8 mouse cellular contexts compared by ENCODE assay signal in genomic region chr6:39872306-39872900, GRCm38 (mm10). TPM values are rescaled to one million over a fixed set of nuclear protein-coding genes. Genes with fewer than 3 reads are reported as not detected.
A peak's percentile ranks its signal among the peaks of the same experiment; 100 is the strongest.
DNase-seq lines count a peak whose midpoint lies in the region; ATAC-seq and TF ChIP-seq lines count a peak whose summit lies in the region.

No protein-coding gene starts in this region.

- ATAC-seq in forebrain, embryonic 16.5 days: peak; percentile 17
- ATAC-seq in intestine, embryonic 16.5 days: peak; percentile 57
- peak; percentile 7 for ATAC-seq in midbrain, embryonic 15.5 days (replicated peaks)
- ATAC-seq in erythroblast, adult 5-6 weeks (replicated peaks; ENCODE audit: low FRiP score, poor library complexity, severe bottlenecking): no peak

- H3K79me2 ChIP-seq in liver, adult 2 months (ENCODE audit: control insufficient read depth, insufficient read depth, low read length): no peaks in the 10 kb centered on the region

- 1% methylated on average over 39 of the region's 39 CpGs for WGBS in liver, adult 2 months
- under 1% methylated on average over 39 of the region's 39 CpGs for WGBS in forebrain, embryonic 16.5 days
- WGBS in intestine, embryonic 16.5 days: under 1% methylated on average over 39 of the region's 39 CpGs
- under 1% methylated on average over 39 of the region's 39 CpGs for WGBS in midbrain, embryonic 15.5 days

- no peak for TF ChIP-seq CTCF in liver, adult 2 months (IDR thresholded peaks at IDR 0.05; ENCODE audit: low read depth, low read length)

- H3K27me3 ChIP-seq in liver, adult 2 months (ENCODE audit: control insufficient read depth, insufficient read depth, low read length): peaks cover 23% of the 10 kb centered on the region
- H3K27me3 ChIP-seq in forebrain, embryonic 16.5 days (replicated peaks; ENCODE audit: control insufficient read depth, insufficient read depth, low read length): no peaks in the 10 kb centered on the region
- H3K27me3 ChIP-seq in intestine, embryonic 16.5 days (replicated peaks; ENCODE audit: control insufficient read depth, insufficient read depth, low read length): peaks cover 46% of the 10 kb centered on the region
- H3K27me3 ChIP-seq in midbrain, embryonic 15.5 days (replicated peaks): no peaks in the 10 kb centered on the region

- H3K9ac ChIP-seq in liver, adult 2 months (ENCODE audit: low read depth, low read length): no peak overlapping the region
- H3K9ac ChIP-seq in forebrain, embryonic 16.5 days (replicated peaks; ENCODE audit: low read depth, low read length): peak overlapping the region; percentile 91
- peak overlapping the region; percentile 60 for H3K9ac ChIP-seq in intestine, embryonic 16.5 days (ENCODE audit: low read depth, low read length)
- peak overlapping the region; percentile 99 for H3K9ac ChIP-seq in midbrain, embryonic 15.5 days

- no peak overlapping the region for H3K27ac ChIP-seq in liver, adult 2 months (replicated peaks; ENCODE audit: insufficient read depth, low read depth, low read length)
- peak overlapping the region; percentile 98 for H3K27ac ChIP-seq in forebrain, embryonic 16.5 days (ENCODE audit: low read length)
- H3K27ac ChIP-seq in intestine, embryonic 16.5 days (ENCODE audit: low read length): no peak overlapping the region
- peak overlapping the region; percentile 99 for H3K27ac ChIP-seq in midbrain, embryonic 15.5 days

- H3K4me3 ChIP-seq in liver, adult 2 months (ENCODE audit: insufficient read depth, low read depth, low read length): peak overlapping the region; percentile 36; the same call in 1 of the 2 replicates
- peak overlapping the region; percentile 79 for H3K4me3 ChIP-seq in forebrain, embryonic 16.5 days (replicated peaks; ENCODE audit: low read length)
- peak overlapping the region; percentile 60 for H3K4me3 ChIP-seq in intestine, embryonic 16.5 days (ENCODE audit: low read length)
- H3K4me3 ChIP-seq in midbrain, embryonic 15.5 days: peak overlapping the region; percentile 94

- H3K4me2 ChIP-seq in forebrain, embryonic 16.5 days (ENCODE audit: low read length): peak overlapping the region; percentile 84
- peak overlapping the region; percentile 97 for H3K4me2 ChIP-seq in intestine, embryonic 16.5 days (ENCODE audit: low read depth, low read length)
- H3K4me2 ChIP-seq in midbrain, embryonic 15.5 days: peak overlapping the region; percentile 65

- no peak for DNase-seq in liver, adult 2 months (ENCODE audit: extremely low read depth, low read depth, low spot score)
- DNase-seq in liver: no peak
- peak; percentile 58 for DNase-seq in brain, adult 2 months (ENCODE audit: low read depth, low spot score)
- DNase-seq in natural killer cell, adult 2 months (ENCODE audit: low spot score in 2 of 2): no peak

- peaks cover 5% of the 10 kb centered on the region for H3K4me1 ChIP-seq in liver, adult 2 months (ENCODE audit: control insufficient read depth, insufficient read depth, low read length)
- peaks cover 22% of the 10 kb centered on the region for H3K4me1 ChIP-seq in forebrain, embryonic 16.5 days (replicated peaks; ENCODE audit: control insufficient read depth, insufficient read depth, low read length)
- peaks cover 12% of the 10 kb centered on the region for H3K4me1 ChIP-seq in intestine, embryonic 16.5 days (ENCODE audit: control insufficient read depth, insufficient read depth, low read length)
- H3K4me1 ChIP-seq in midbrain, embryonic 15.5 days: peaks cover 34% of the 10 kb centered on the region

- no peak for TF ChIP-seq POLR2A in liver, adult 2 months (IDR thresholded peaks at IDR 0.05; ENCODE audit: extremely low read depth, insufficient read depth, low read length)

- no peaks in the 10 kb centered on the region for H3K36me3 ChIP-seq in liver, adult 2 months (ENCODE audit: control insufficient read depth, insufficient read depth, low read length)
- H3K36me3 ChIP-seq in forebrain, embryonic 16.5 days (ENCODE audit: control insufficient read depth, insufficient read depth): no peaks in the 10 kb centered on the region
- no peaks in the 10 kb centered on the region for H3K36me3 ChIP-seq in intestine, embryonic 16.5 days (ENCODE audit: control insufficient read depth, insufficient read depth, low read length)
- H3K36me3 ChIP-seq in midbrain, embryonic 15.5 days (replicated peaks): no peaks in the 10 kb centered on the region

- H3K9me3 ChIP-seq in forebrain, embryonic 16.5 days (ENCODE audit: control insufficient read depth, low read length): no peaks in the 10 kb centered on the region
- no peaks in the 10 kb centered on the region for H3K9me3 ChIP-seq in intestine, embryonic 16.5 days (ENCODE audit: control insufficient read depth, low read length)
- no peaks in the 10 kb centered on the region for H3K9me3 ChIP-seq in midbrain, embryonic 15.5 days

RNA-seq across cellular contexts. Expression of gene Tmem178b, which starts 0.7 kb away (rescaled TPM):
- total RNA-seq in liver, adult 2 months (2014; rRNA removed): 0.09 and 0.13 TPM in 2 replicates
- polyA plus RNA-seq in liver, adult 2 months (2012; rRNA removed): 0.02 TPM in 1 of 2 replicates, not detected in the other
- polyA plus RNA-seq in forebrain, embryonic 16.5 days (2015; fragmentation: Nextera tagmentation; extraction: Ambion mirVana): 25.2 and 32.2 TPM in 2 replicates
- polyA plus RNA-seq in intestine, embryonic 16.5 days (2015; fragmentation: Nextera tagmentation; extraction: Ambion mirVana): 0.62 and 0.67 TPM in 2 replicates
- polyA plus RNA-seq in midbrain, embryonic 15.5 days (2015; fragmentation: Nextera tagmentation; extraction: Ambion mirVana): 34.8 and 35.7 TPM in 2 replicates
- total RNA-seq in erythroblast, adult 5-6 weeks (2015; ENCODE audit: low replicate concordance): not detected in 2 replicates
- not detected in 2 replicates for total RNA-seq in erythroblast, adult 5-6 weeks (2017; ENCODE audit: low replicate concordance)

Comparison
In these comparisons a context has a peak if more than half of its experiments do, and no peak if none do; other contexts are left out.
1. H3K27ac ChIP-seq: peak in forebrain, embryonic 16.5 days (single experiment) and midbrain, embryonic 15.5 days (single experiment); none in liver, adult 2 months (single experiment) and intestine, embryonic 16.5 days (single experiment).
2. H3K4me3 ChIP-seq: peak in every context shown above with its lines; median percentile 94 in midbrain, embryonic 15.5 days; 79 in forebrain, embryonic 16.5 days; 60 in intestine, embryonic 16.5 days; 36 in liver, adult 2 months.
3. RNA of gene Tmem178b, which starts 0.7 kb away (polyA plus RNA-seq): 34.8 to 35.7 TPM in midbrain, embryonic 15.5 days and 25.2 to 32.2 TPM in forebrain, embryonic 16.5 days; 0.62 to 0.67 TPM in intestine, embryonic 16.5 days and 0.02 TPM in liver, adult 2 months; every median in the first group is over 10 times any median in the second.
4. Peak in every context shown above with its lines, with median percentiles within 50 percentile points of each other: H3K4me2 ChIP-seq.